Mouse (Mus musculus) hindbrain, postnatal 0 days (tissue): Measurements from ENCODE around the gene Usp18. TPM values are rescaled to one million over a fixed set of nuclear protein-coding genes. Genes with fewer than 3 reads are reported as not detected.

Experiments used
- ATAC-seq: fragments of 200-750 bp; cut with Nextera tagmentation; 2 replicates; pipeline ENCODE4 v1.8.0; 2017; ENCODE audit warnings: mild to moderate bottlenecking, moderate TSS enrichment, moderate library complexity
- DNase-seq: peaks from one replicate; pipeline ENCODE4 v3.0.0-alpha.2; 2015; ENCODE audit warnings: low spot score
- H3K27ac ChIP-seq: fragments of 300-500 bp; sonication (generic); 2 replicates; pipeline ENCODE4 v1.5.1; 2014; ENCODE audit warnings: mild to moderate bottlenecking
- H3K27me3 ChIP-seq: fragments of 300-500 bp; sonication (generic); 2 replicates; pipeline ENCODE4 v1.6.1; 2014; ENCODE audit warnings: low read length, mixed read lengths; ENCODE audit not compliant: insufficient read depth
- H3K36me3 ChIP-seq: fragments of 300-500 bp; sonication (generic); 2 replicates; pipeline ENCODE4 v1.6.1; 2014; ENCODE audit warnings: low read length, mixed read lengths; ENCODE audit not compliant: insufficient read depth
- H3K4me1 ChIP-seq: fragments of 300-500 bp; sonication (generic); 2 replicates; pipeline ENCODE4 v1.6.1; 2014; ENCODE audit warnings: antibody characterized with exemption, low read length, mixed read lengths; ENCODE audit not compliant: insufficient read depth
- H3K4me2 ChIP-seq: fragments of 300-500 bp; sonication (generic); 2 replicates; pipeline ENCODE4 v1.6.1; 2014; ENCODE audit warnings: low read depth, mild to moderate bottlenecking, low read length, moderate library complexity, mixed read lengths
- H3K4me3 ChIP-seq: fragments of 300-500 bp; sonication (generic); 2 replicates; pipeline ENCODE4 v1.5.1; 2014; ENCODE audit warnings: low read length
- H3K9ac ChIP-seq: fragments of 300-500 bp; sonication (generic); replicated peaks from 2 replicates; pipeline ENCODE4 v1.6.1; 2014; ENCODE audit warnings: mild to moderate bottlenecking, low read length, moderate library complexity, mixed read lengths
- H3K9me3 ChIP-seq: fragments of 300-500 bp; sonication (generic); 2 replicates; pipeline ENCODE4 v1.6.1; 2016; ENCODE audit warnings: low read length, mixed read lengths
- CTCF ChIP-seq: IDR thresholded peaks from 2 replicates; pipeline ENCODE4 v1.5.1; 2016; ENCODE audit warnings: antibody characterized with exemption, control low read depth, low read depth
- WGBS: fragments of 180-500 bp; shearing (Covaris S2); extraction: QIAGEN DNeasy Blood & Tissue Kit; methylation state at CpG from one replicate; pipeline ENCODE4 v1.1.7; 2014; 5-methylcytosine and 5-hydroxymethylcytosine counted together
- polyA plus RNA-seq: library from polyadenylated mRNA; unstranded; fragments of >200 nt; fragmentation: Nextera tagmentation; extraction: Ambion mirVana; gene quantifications from 2 replicates; pipeline ENCODE4 v1.2.1, GENCODE M21; 2015
- total RNA-seq: library from RNA; depleted of rRNA; stranded (reverse); fragments of >200 nt; gene quantifications from 2 replicates; pipeline ENCODE4 v1.2.3, GENCODE M21; 2014; rRNA removed

The Usp18 gene
- total RNA-seq, result 1.6 and 3.2 TPM in 2 replicates
- 2.7 and 3.5 TPM in 2 replicates for polyA plus RNA-seq

DNA sequence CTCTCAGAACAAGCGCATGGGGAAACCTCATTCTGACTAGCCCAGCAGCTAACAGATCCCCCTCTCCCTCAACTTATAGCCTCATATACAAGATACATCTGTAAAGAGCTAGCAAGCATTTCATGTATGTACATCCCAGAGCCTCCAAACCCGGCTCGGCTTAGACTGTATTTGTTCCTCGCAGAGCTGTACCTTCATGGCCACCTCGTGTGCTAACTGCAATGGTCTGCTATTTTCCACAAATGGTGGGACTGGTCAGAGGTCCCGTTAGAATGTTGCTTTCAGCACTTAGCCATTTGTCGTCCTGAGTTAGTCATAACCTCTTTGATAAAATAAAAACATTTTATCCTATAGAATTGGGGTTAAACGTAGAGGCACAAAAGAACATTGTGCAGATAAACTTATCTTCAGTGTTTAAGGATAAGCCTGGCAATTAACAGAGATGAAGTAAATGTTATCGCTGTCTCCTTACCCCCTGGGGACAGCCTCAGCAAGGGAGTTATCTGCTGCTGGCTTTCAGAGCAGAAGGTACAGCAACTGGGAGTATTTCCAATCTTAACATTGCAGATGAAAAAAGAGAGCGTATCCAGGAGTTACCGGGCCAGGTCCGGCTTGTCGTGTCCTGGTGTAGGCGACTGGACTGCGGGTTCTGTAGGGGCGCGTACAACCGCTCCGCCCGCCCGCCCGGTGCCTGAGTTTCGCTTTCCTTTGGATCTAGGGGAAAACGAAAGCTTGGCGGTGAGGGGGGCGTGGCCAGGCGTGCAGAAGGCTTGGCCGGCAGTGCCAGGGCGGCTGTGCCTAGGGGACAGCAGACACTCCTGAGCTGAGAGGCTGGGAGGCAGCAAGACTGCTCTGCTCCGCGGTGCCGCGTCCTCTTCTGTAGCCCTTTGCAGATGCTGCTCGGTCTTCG is at the start of gene Usp18:
Gene Usp18, plus strand, starts transcription at position 780 of the 910 bp plus-strand sequence.
- peak; percentile 86 for DNase-seq
- H3K4me1 ChIP-seq, result no peaks in the 10 kb centered on the region
- ATAC-seq, result peak; percentile 90
- H3K27me3 ChIP-seq, result no peaks in the 10 kb centered on the region
- H3K27ac ChIP-seq, result 0 out of 2 replicates have a peak within 1 kb of the TSS, but pooled peaks have one; percentile 32
- H3K4me2 ChIP-seq, result peak within 1 kb of the TSS; percentile 72
- peak within 1 kb of the TSS; percentile 42 for H3K4me3 ChIP-seq
- TF ChIP-seq CTCF, result no peak
- no peaks in the 10 kb centered on the region for H3K9me3 ChIP-seq
- 11% methylated on average over 35 of the region's 35 CpGs for WGBS
- H3K9ac ChIP-seq, result peak within 1 kb of the TSS; percentile 43; the same call in 1 of the 2 replicates
- no peaks in the 10 kb centered on the region for H3K36me3 ChIP-seq

DNA sequence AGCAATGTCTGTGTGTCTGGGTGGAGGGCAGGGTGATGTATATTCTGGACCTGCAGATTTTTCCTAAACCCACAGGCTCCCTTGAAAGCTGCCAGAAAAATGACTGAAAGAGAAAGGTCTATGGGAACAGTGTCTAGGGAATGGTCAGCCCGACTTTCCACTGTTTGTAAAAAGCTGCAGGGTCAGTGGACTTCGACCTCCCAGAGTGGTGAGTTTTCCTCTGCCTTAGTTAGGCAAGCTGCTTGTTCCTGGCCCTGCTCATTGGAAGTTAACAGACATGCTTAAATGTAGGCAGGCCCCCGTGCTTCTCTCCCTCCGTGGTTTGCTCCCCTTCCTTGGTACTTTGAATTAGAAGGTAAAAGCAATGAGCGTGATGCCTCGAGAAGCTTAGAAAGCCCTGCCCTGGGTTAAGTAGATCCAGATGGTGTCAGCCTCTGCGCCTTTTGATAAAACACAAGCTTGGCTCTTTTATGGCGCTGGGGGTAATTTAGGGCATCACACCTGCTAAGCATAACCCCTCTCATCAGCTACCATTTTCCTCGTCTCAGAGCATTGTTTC is 47.8 kb upstream of the Usp18 start:
- Histone ChIP-seq H3K4me3 (no peak overlapping the region), H3K4me1 (no peaks in the 10 kb centered on the region), H3K36me3 (peaks cover 8% of the 10 kb centered on the region), H3K4me2 (no peak overlapping the region), H3K9me3 (no peaks in the 10 kb centered on the region), H3K27me3 (no peaks in the 10 kb centered on the region), H3K9ac (no peak overlapping the region), H3K27ac (no peak overlapping the region)
- 80% methylated on average over 9 of the region's 9 CpGs for WGBS
- ATAC-seq (no peak), DNase-seq (no peak)
- TF ChIP-seq CTCF, result no peak

GRCm38 (mm10) chr6:121200458-121200857 is 45.2 kb upstream of the Usp18 start:
- Histone ChIP-seq H3K4me2 (no peak overlapping the region), H3K9ac (no peak overlapping the region), H3K27ac (no peak overlapping the region), H3K27me3 (no peaks in the 10 kb centered on the region), H3K4me1 (no peaks in the 10 kb centered on the region), H3K9me3 (no peaks in the 10 kb centered on the region), H3K36me3 (peaks cover 3% of the 10 kb centered on the region; the same call in 1 of the 2 replicates), H3K4me3 (no peak overlapping the region)
- WGBS, result 91% methylated on average over 4 of the region's 4 CpGs
- TF ChIP-seq CTCF, result no peak
- DNase-seq (no peak), ATAC-seq (no peak)

- Histone ChIP-seq H3K27ac (no peak overlapping the region), H3K4me1 (no peaks in the 10 kb centered on the region), H3K36me3 (no peaks in the 10 kb centered on the region), H3K4me2 (no peak overlapping the region), H3K27me3 (no peaks in the 10 kb centered on the region), H3K4me3 (no peak overlapping the region), H3K9me3 (no peaks in the 10 kb centered on the region), H3K9ac (no peak overlapping the region)
- DNase-seq, result no peak
- WGBS, result 74% methylated on average over 5 of the region's 5 CpGs
- no peak for ATAC-seq
- TF ChIP-seq CTCF, result no peak
Measured at GRCm38 (mm10) chr6:121202026-121202425, 43.7 kb upstream of the Usp18 start.

DNA sequence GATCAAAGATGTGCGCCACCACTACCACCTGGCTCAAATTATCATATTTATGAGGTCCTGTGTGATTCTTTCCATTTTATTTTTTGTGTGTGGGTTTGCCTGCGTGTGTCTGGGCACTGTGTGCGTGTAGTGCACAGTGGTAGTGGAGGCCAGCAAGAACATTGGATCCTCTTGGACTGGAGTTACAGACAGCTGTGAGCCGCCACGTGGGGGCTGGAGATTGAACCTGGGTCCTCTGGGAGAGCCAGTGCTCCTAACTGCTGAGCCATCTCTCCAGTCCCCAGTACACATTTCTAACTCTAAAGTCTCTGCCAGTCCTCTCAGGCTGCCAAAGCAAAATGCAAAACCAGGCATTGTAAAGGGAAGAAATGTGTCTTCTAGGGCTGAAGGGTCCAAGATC is 39.2 kb upstream of the Usp18 start:
- Histone ChIP-seq H3K4me2 (no peak overlapping the region), H3K36me3 (no peaks in the 10 kb centered on the region), H3K9ac (no peak overlapping the region), H3K27me3 (0 out of 2 replicates have a peak, but pooled peaks cover 8% of the 10 kb centered on the region), H3K4me3 (no peak overlapping the region), H3K4me1 (peaks cover 2% of the 10 kb centered on the region; the same call in 1 of the 2 replicates), H3K27ac (no peak overlapping the region), H3K9me3 (no peaks in the 10 kb centered on the region)
- TF ChIP-seq CTCF, result no peak
- DNase-seq, result no peak
- no peak for ATAC-seq
- 85% methylated on average over 5 of the region's 5 CpGs for WGBS

DNA sequence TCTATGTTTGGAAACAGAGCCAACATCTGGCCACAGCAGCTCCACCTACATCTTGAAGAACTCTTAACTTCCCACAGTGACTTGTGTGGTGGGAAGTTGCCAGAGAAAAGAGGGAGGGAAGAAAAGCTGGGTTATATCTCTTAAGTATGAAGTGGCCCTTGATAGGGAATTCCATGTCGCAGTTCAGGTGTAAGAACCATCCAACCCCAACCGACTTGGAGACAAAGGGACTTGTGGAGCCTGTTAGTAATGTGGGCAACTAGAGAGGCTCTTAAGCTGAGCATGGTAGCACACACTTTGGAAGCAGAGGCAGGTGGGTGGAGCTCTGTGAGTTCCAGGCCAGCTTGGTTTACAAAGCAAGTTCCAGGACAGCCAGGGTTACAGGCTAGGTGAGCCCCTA is 36.1 kb upstream of the Usp18 start:
- Histone ChIP-seq H3K9ac (no peak overlapping the region), H3K27ac (no peak overlapping the region), H3K4me1 (peaks cover 4% of the 10 kb centered on the region; the same call in 1 of the 2 replicates), H3K9me3 (no peaks in the 10 kb centered on the region), H3K4me2 (no peak overlapping the region), H3K4me3 (no peak overlapping the region), H3K27me3 (0 out of 2 replicates have a peak, but pooled peaks cover 8% of the 10 kb centered on the region), H3K36me3 (no peaks in the 10 kb centered on the region)
- whole genome bisulfite sequencing, result 80% methylated on average over 2 of the region's 2 CpGs
- TF ChIP-seq CTCF, result no peak
- DNase-seq (no peak), ATAC-seq (no peak)
